Mouse (Mus musculus) hindbrain, embryonic 16.5 days (tissue): Measurements from ENCODE around the gene Plin2. TPM values are rescaled to one million over a fixed set of nuclear protein-coding genes. Genes with fewer than 3 reads are reported as not detected.
"Not testable (repeated sequence)": the region's sequence is repeated elsewhere in the genome, so short reads cannot be mapped to it uniquely, and the experiment has no call there.

Experiments used
- ATAC-seq: fragments of 200-750 bp; cut with Nextera tagmentation; 2 replicates; pipeline ENCODE4 v1.8.0; 2017; ENCODE audit warnings: moderate TSS enrichment, moderate library complexity
- H3K27ac ChIP-seq: fragments of 300-500 bp; sonication (generic); 2 replicates; pipeline ENCODE4 v1.5.1; 2014; ENCODE audit warnings: low read depth, mild to moderate bottlenecking, control low read depth, low read length, moderate library complexity
- H3K27me3 ChIP-seq: fragments of 300-500 bp; sonication (generic); replicated peaks from 2 replicates; pipeline ENCODE4 v1.6.1; 2014; ENCODE audit warnings: low read length; ENCODE audit not compliant: control insufficient read depth, insufficient read depth
- H3K36me3 ChIP-seq: fragments of 300-500 bp; sonication (generic); 2 replicates; pipeline ENCODE4 v1.6.1; 2014; ENCODE audit warnings: mild to moderate bottlenecking, low read length, moderate library complexity, mixed read lengths; ENCODE audit not compliant: control insufficient read depth, insufficient read depth
- H3K4me1 ChIP-seq: fragments of 300-500 bp; sonication (generic); 2 replicates; pipeline ENCODE4 v1.6.1; 2014; ENCODE audit warnings: low read depth, low read length; ENCODE audit not compliant: control insufficient read depth, insufficient read depth
- H3K4me2 ChIP-seq: fragments of 300-500 bp; sonication (generic); 2 replicates; pipeline ENCODE4 v1.6.1; 2014; ENCODE audit warnings: mild to moderate bottlenecking, low read length, control low read depth, moderate library complexity
- H3K4me3 ChIP-seq: fragments of 300-500 bp; sonication (generic); 2 replicates; pipeline ENCODE4 v1.5.1; 2014; ENCODE audit warnings: mild to moderate bottlenecking, low read length, control low read depth, moderate library complexity
- H3K9ac ChIP-seq: fragments of 300-500 bp; sonication (generic); 2 replicates; pipeline ENCODE4 v1.6.1; 2014; ENCODE audit warnings: low read depth, mild to moderate bottlenecking, control low read depth, low read length, moderate library complexity
- H3K9me3 ChIP-seq: fragments of 300-500 bp; sonication (generic); 2 replicates; pipeline ENCODE4 v1.6.1; 2014; ENCODE audit warnings: mild to moderate bottlenecking, low read length, moderate library complexity; ENCODE audit not compliant: control insufficient read depth
- WGBS: fragments of 180-500 bp; shearing (Covaris S2); extraction: QIAGEN DNeasy Blood & Tissue Kit; methylation state at CpG from one replicate; pipeline ENCODE4 v1.1.7; 2014; 5-methylcytosine and 5-hydroxymethylcytosine counted together
- polyA plus RNA-seq: library from polyadenylated mRNA; unstranded; fragments of >200 nt; fragmentation: Nextera tagmentation; extraction: Ambion mirVana; gene quantifications from 2 replicates; pipeline ENCODE4 v1.2.1, GENCODE M21; 2015

Plin2 gene
- polyA plus RNA-seq, 1 experiment from 2014 or later: 49.5 TPM

- H3K36me3 ChIP-seq, H3K9me3 ChIP-seq, H3K27ac ChIP-seq, H3K4me2 ChIP-seq, H3K27me3 ChIP-seq, H3K4me3 ChIP-seq, ATAC-seq, H3K9ac ChIP-seq, H3K4me1 ChIP-seq: not testable (repeated sequence)
Observed at GRCm38 (mm10) chr4:86674150-86674549, 4.3 kb upstream of the Plin2 start.

- Histone ChIP-seq H3K4me1 (peaks cover 6% of the 10 kb centered on the region), H3K9me3 (no peaks in the 10 kb centered on the region), H3K4me2 (no peak overlapping the region), H3K27ac (no peak overlapping the region), H3K9ac (no peak overlapping the region), H3K27me3 (no peaks in the 10 kb centered on the region), H3K36me3 (peaks cover 4% of the 10 kb centered on the region; the same call in 1 of the 2 replicates), H3K4me3 (no peak overlapping the region)
- ATAC-seq: no peak
- WGBS: 80% methylated on average over 7 of the region's 7 CpGs
Observed at GRCm38 (mm10) chr4:86672450-86672849, 2.6 kb upstream of the Plin2 start.

GRCm38 (mm10) chr4:86671803-86672202 lies 1.9 kb upstream of the Plin2 start:
- Histone ChIP-seq H3K4me2 (no peak overlapping the region), H3K4me1 (peaks cover 6% of the 10 kb centered on the region), H3K9ac (no peak overlapping the region), H3K9me3 (no peaks in the 10 kb centered on the region), H3K27me3 (no peaks in the 10 kb centered on the region), H3K27ac (no peak overlapping the region), H3K36me3 (peaks cover 4% of the 10 kb centered on the region; the same call in 1 of the 2 replicates), H3K4me3 (no peak overlapping the region)
- 56% methylated on average over 3 of the region's 3 CpGs for WGBS
- no peak for ATAC-seq

GRCm38 (mm10) chr4:86670582-86671306 lies 884 bp upstream of the Plin2 start:
- Histone ChIP-seq H3K9ac (no peak overlapping the region), H3K4me2 (no peak overlapping the region), H3K36me3 (peaks cover 4% of the 10 kb centered on the region; the same call in 1 of the 2 replicates), H3K4me1 (peaks cover 6% of the 10 kb centered on the region), H3K27me3 (no peaks in the 10 kb centered on the region), H3K27ac (no peak overlapping the region), H3K9me3 (no peaks in the 10 kb centered on the region), H3K4me3 (no peak overlapping the region)
- WGBS: 78% methylated on average over 8 of the region's 8 CpGs
- no peak for ATAC-seq

GRCm38 (mm10) chr4:86669241-86669753 lies 563 bp downstream of the Plin2 start:
- not testable (repeated sequence) for H3K9me3 ChIP-seq, H3K4me1 ChIP-seq, H3K27ac ChIP-seq, H3K27me3 ChIP-seq, H3K36me3 ChIP-seq
- ATAC-seq: peak; percentile 87
- H3K4me3 ChIP-seq: peak overlapping the region; percentile 62
- WGBS: 26% methylated on average over 5 of the region's 6 CpGs
- peak overlapping the region; percentile 79 for H3K9ac ChIP-seq
- peak overlapping the region; percentile 83 for H3K4me2 ChIP-seq

- H3K27me3 ChIP-seq: no peaks in the 10 kb centered on the region
- peaks cover 6% of the 10 kb centered on the region for H3K4me1 ChIP-seq
- peak overlapping the region; percentile 62 for H3K4me3 ChIP-seq
- 94% methylated on average over 14 of the region's 14 CpGs for WGBS
- peaks cover 4% of the 10 kb centered on the region; the same call in 1 of the 2 replicates for H3K36me3 ChIP-seq
- no peak overlapping the region for H3K27ac ChIP-seq
- H3K9me3 ChIP-seq: no peaks in the 10 kb centered on the region
- no peak overlapping the region for H3K9ac ChIP-seq
- peak overlapping the region; percentile 83 for H3K4me2 ChIP-seq
- ATAC-seq: no peak
Observed at GRCm38 (mm10) chr4:86668290-86669000, 1.4 kb downstream of the Plin2 start.

- Histone ChIP-seq H3K27ac (no peak overlapping the region), H3K4me3 (no peak overlapping the region)
Observed at GRCm38 (mm10) chr4:86665596-86665995, 4.3 kb downstream of the Plin2 start.

GRCm38 (mm10) chr4:86663919-86664318 lies 5.9 kb downstream of the Plin2 start:
- H3K4me2 ChIP-seq: no peak overlapping the region
- peaks cover under 1% of the 10 kb centered on the region; the same call in 1 of the 2 replicates for H3K4me1 ChIP-seq
- ATAC-seq: no peak
- H3K9ac ChIP-seq: no peak overlapping the region
- WGBS: 81% methylated on average over 4 of the region's 4 CpGs
- H3K36me3 ChIP-seq: peaks cover 18% of the 10 kb centered on the region
- H3K9me3 ChIP-seq: no peaks in the 10 kb centered on the region
- H3K27ac ChIP-seq: no peak overlapping the region
- H3K4me3 ChIP-seq: no peak overlapping the region
- H3K27me3 ChIP-seq: no peaks in the 10 kb centered on the region

More at GRCm38 (mm10) chr4:86665596-86665995, 4.3 kb downstream of the Plin2 start:
- H3K27me3 ChIP-seq: no peaks in the 10 kb centered on the region
- H3K9me3 ChIP-seq: no peaks in the 10 kb centered on the region
- no peak overlapping the region for H3K4me2 ChIP-seq
- H3K4me1 ChIP-seq: peaks cover 6% of the 10 kb centered on the region
- H3K9ac ChIP-seq: no peak overlapping the region
- WGBS: 69% methylated on average over 3 of the region's 3 CpGs
- H3K36me3 ChIP-seq: peaks cover 10% of the 10 kb centered on the region; the same call in 1 of the 2 replicates
- no peak for ATAC-seq

GRCm38 (mm10) chr4:86657176-86657575 lies 12.7 kb downstream of the Plin2 start:
- Histone ChIP-seq H3K4me2 (no peak overlapping the region), H3K9ac (no peak overlapping the region), H3K4me1 (no peaks in the 10 kb centered on the region), H3K27me3 (no peaks in the 10 kb centered on the region), H3K36me3 (peaks cover 27% of the 10 kb centered on the region), H3K9me3 (no peaks in the 10 kb centered on the region), H3K4me3 (no peak overlapping the region), H3K27ac (no peak overlapping the region)
- WGBS: 96% methylated on average over 12 of the region's 12 CpGs
- ATAC-seq: no peak
